Mouse (Mus musculus) midbrain, embryonic 16.5 days (tissue): Measurements from ENCODE around the gene Mapk8ip3. TPM values are rescaled to one million over a fixed set of nuclear protein-coding genes. Genes with fewer than 3 reads are reported as not detected.

ENCODE experiments used
- ATAC-seq: fragments of 200-750 bp; cut with Nextera tagmentation; 2 replicates; pipeline ENCODE4 v1.8.0; 2017; ENCODE audit warnings: moderate TSS enrichment
- H3K27ac ChIP-seq: fragments of 300-500 bp; sonication (generic); 2 replicates; pipeline ENCODE4 v1.5.1; 2014; ENCODE audit warnings: mild to moderate bottlenecking, low read length, mixed read lengths
- H3K27me3 ChIP-seq: fragments of 300-500 bp; sonication (generic); 2 replicates; pipeline ENCODE4 v1.6.1; 2014; ENCODE audit warnings: low read depth, low read length, mixed read lengths; ENCODE audit not compliant: control insufficient read depth, insufficient read depth
- H3K36me3 ChIP-seq: fragments of 300-500 bp; sonication (generic); 2 replicates; pipeline ENCODE4 v1.6.1; 2014; ENCODE audit warnings: mild to moderate bottlenecking, low read length, moderate library complexity, mixed read lengths; ENCODE audit not compliant: control insufficient read depth, insufficient read depth
- H3K4me1 ChIP-seq: fragments of 300-500 bp; sonication (generic); 2 replicates; pipeline ENCODE4 v1.6.1; 2014; ENCODE audit warnings: mild to moderate bottlenecking, low read length, mixed read lengths; ENCODE audit not compliant: control insufficient read depth, insufficient read depth
- H3K4me2 ChIP-seq: fragments of 300-500 bp; sonication (generic); 2 replicates; pipeline ENCODE4 v1.6.1; 2014; ENCODE audit warnings: mild to moderate bottlenecking, low read length, mixed read lengths
- H3K4me3 ChIP-seq: fragments of 300-500 bp; sonication (generic); 2 replicates; pipeline ENCODE4 v1.5.1; 2014; ENCODE audit warnings: low read depth, mild to moderate bottlenecking, low read length, moderate library complexity, mixed read lengths
- H3K9ac ChIP-seq: fragments of 300-500 bp; sonication (generic); 2 replicates; pipeline ENCODE4 v1.6.1; 2014; ENCODE audit warnings: low read depth, low read length, mixed read lengths
- H3K9me3 ChIP-seq: fragments of 300-500 bp; sonication (generic); replicated peaks from 2 replicates; pipeline ENCODE4 v1.6.1; 2014; ENCODE audit warnings: mild to moderate bottlenecking, low read length, mixed read lengths; ENCODE audit not compliant: control insufficient read depth, poor library complexity, severe bottlenecking
- WGBS: fragments of 180-500 bp; shearing (Covaris S2); extraction: QIAGEN DNeasy Blood & Tissue Kit; methylation state at CpG from one replicate; pipeline ENCODE4 v1.1.7; 2014; 5-methylcytosine and 5-hydroxymethylcytosine counted together
- polyA plus RNA-seq: library from polyadenylated mRNA; unstranded; fragments of >200 nt; fragmentation: Nextera tagmentation; extraction: Ambion mirVana; gene quantifications from 2 replicates; pipeline ENCODE4 v1.2.1, GENCODE M21; 2015

The Mapk8ip3 gene
- polyA plus RNA-seq, 1 experiment from 2014 or later, result 104 TPM

GRCm38 (mm10) chr17:24890151-24891092 lies 46.4 kb downstream of the Mapk8ip3 start:
- H3K4me3 ChIP-seq, result no peak overlapping the region
- WGBS, result 90% methylated on average over 19 of the region's 19 CpGs
- H3K4me1 ChIP-seq, result peaks cover 40% of the 10 kb centered on the region
- H3K9ac ChIP-seq, result no peak overlapping the region
- H3K4me2 ChIP-seq, result no peak overlapping the region
- H3K27me3 ChIP-seq, result no peaks in the 10 kb centered on the region
- H3K36me3 ChIP-seq, result peaks cover 26% of the 10 kb centered on the region
- H3K9me3 ChIP-seq, result no peaks in the 10 kb centered on the region
- no peak overlapping the region for H3K27ac ChIP-seq
- no peak for ATAC-seq

GRCm38 (mm10) chr17:24888862-24889261 lies 47.9 kb downstream of the Mapk8ip3 start:
- no peak overlapping the region for H3K9ac ChIP-seq
- H3K27me3 ChIP-seq, result no peaks in the 10 kb centered on the region
- 89% methylated on average over 3 of the region's 3 CpGs for WGBS
- ATAC-seq, result no peak
- H3K36me3 ChIP-seq, result peaks cover 26% of the 10 kb centered on the region
- peaks cover 38% of the 10 kb centered on the region for H3K4me1 ChIP-seq
- H3K27ac ChIP-seq, result no peak overlapping the region
- H3K9me3 ChIP-seq, result no peaks in the 10 kb centered on the region
- H3K4me3 ChIP-seq, result no peak overlapping the region
- H3K4me2 ChIP-seq, result no peak overlapping the region

- peak overlapping the region; percentile 94 for H3K4me2 ChIP-seq
- peak overlapping the region; percentile 86 for H3K9ac ChIP-seq
- H3K36me3 ChIP-seq, result peaks cover 27% of the 10 kb centered on the region
- H3K9me3 ChIP-seq, result no peaks in the 10 kb centered on the region
- WGBS, result 67% methylated on average over 18 of the region's 18 CpGs
- ATAC-seq, result peak; percentile 2; the same call in 1 of the 2 replicates
- no peak overlapping the region; the same call in 1 of the 2 replicates for H3K27ac ChIP-seq
- H3K4me3 ChIP-seq, result peak overlapping the region; percentile 93
- peaks cover 32% of the 10 kb centered on the region for H3K4me1 ChIP-seq
- H3K27me3 ChIP-seq, result no peaks in the 10 kb centered on the region
Measured at GRCm38 (mm10) chr17:24887291-24888080, 49.3 kb downstream of the Mapk8ip3 start.

GRCm38 (mm10) chr17:24886932-24887271 lies 49.9 kb downstream of the Mapk8ip3 start:
- H3K27me3 ChIP-seq, result no peaks in the 10 kb centered on the region
- H3K4me2 ChIP-seq, result peak overlapping the region; percentile 94
- H3K36me3 ChIP-seq, result peaks cover 23% of the 10 kb centered on the region
- H3K4me3 ChIP-seq, result peak overlapping the region; percentile 93
- ATAC-seq, result peak; percentile 47
- H3K4me1 ChIP-seq, result peaks cover 32% of the 10 kb centered on the region
- peak overlapping the region; percentile 86 for H3K9ac ChIP-seq
- no peaks in the 10 kb centered on the region for H3K9me3 ChIP-seq
- peak overlapping the region; percentile 80 for H3K27ac ChIP-seq
- WGBS, result under 1% methylated on average over 18 of the region's 18 CpGs

- Histone ChIP-seq H3K9me3 (no peaks in the 10 kb centered on the region), H3K4me2 (peak within 1 kb of the TSS; percentile 94), H3K27me3 (no peaks in the 10 kb centered on the region), H3K36me3 (peaks cover 22% of the 10 kb centered on the region), H3K4me1 (peaks cover 32% of the 10 kb centered on the region), H3K9ac (peak within 1 kb of the TSS; percentile 86), H3K4me3 (peak within 1 kb of the TSS; percentile 93), H3K27ac (peak within 1 kb of the TSS; percentile 80)
- WGBS, result under 1% methylated on average over 69 of the region's 69 CpGs
- ATAC-seq, result peak; percentile 96
Measured at GRCm38 (mm10) chr17:24886134-24886931, 50.4 kb downstream of the Mapk8ip3 start, which contains the start of the genes Nubp2 and Spsb3. TSS of gene Nubp2 (minus strand) at chr17:24886349. TSS of gene Spsb3 (plus strand) at chr17:24886643.

GRCm38 (mm10) chr17:24885356-24886133 lies 51.2 kb downstream of the Mapk8ip3 start:
- H3K4me1 ChIP-seq, result peaks cover 32% of the 10 kb centered on the region
- peak overlapping the region; percentile 86 for H3K4me2 ChIP-seq
- WGBS, result 25% methylated on average over 22 of the region's 22 CpGs
- no peak for ATAC-seq
- no peaks in the 10 kb centered on the region for H3K9me3 ChIP-seq
- H3K27me3 ChIP-seq, result no peaks in the 10 kb centered on the region
- peak overlapping the region; percentile 61 for H3K9ac ChIP-seq
- peaks cover 17% of the 10 kb centered on the region; the same call in 1 of the 2 replicates for H3K36me3 ChIP-seq
- peak overlapping the region; percentile 68 for H3K4me3 ChIP-seq
- H3K27ac ChIP-seq, result no peak overlapping the region

GRCm38 (mm10) chr17:24884391-24884790 lies 52.4 kb downstream of the Mapk8ip3 start:
- ATAC-seq, result no peak
- Histone ChIP-seq H3K4me3 (no peak overlapping the region), H3K27me3 (no peaks in the 10 kb centered on the region), H3K9ac (no peak overlapping the region), H3K9me3 (no peaks in the 10 kb centered on the region), H3K36me3 (peaks cover 11% of the 10 kb centered on the region; the same call in 1 of the 2 replicates), H3K4me1 (peaks cover 31% of the 10 kb centered on the region), H3K27ac (no peak overlapping the region), H3K4me2 (no peak overlapping the region)
- 88% methylated on average over 6 of the region's 6 CpGs for WGBS
